Mouse (Mus musculus): ENCODE measurements around the gene Defb23.
A peak's percentile ranks its signal among the peaks of the same experiment; 100 is the strongest.
"Not testable (repeated sequence)": the region's sequence is repeated elsewhere in the genome, so short reads cannot be mapped to it uniquely, and the experiment has no call there.

Gene Defb23

GRCm38 (mm10) chr2:152436983-152437860 lies 27.2 kb downstream of the Defb23 start:
- DNase-seq (ENCODE audit: low spot score), result peak; percentile 82

DNA sequence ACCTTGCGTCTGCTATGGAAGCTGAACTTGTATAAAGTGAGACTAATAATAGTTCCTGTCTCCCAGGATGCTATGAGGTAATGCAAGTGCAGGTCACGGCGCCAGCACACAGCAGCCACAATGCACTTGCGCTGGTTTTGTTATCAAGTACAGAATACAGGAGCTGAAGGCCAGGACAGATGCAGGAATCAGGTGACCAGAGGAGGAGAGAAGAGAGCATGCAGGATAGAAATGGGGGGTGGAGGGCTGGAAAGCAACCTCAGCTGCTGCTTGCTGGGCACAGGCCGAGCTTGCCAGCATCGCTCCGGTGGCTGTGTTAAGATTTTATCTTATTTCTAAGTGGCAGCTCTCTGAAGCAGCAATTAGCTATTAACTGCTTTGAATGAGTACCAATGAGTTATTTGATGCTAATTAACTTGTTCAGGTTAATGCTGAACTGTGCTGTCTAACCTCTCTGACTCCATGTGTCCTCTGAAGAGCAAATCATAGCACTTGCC lies 28.0 kb downstream of the Defb23 start:
- no peak for DNase-seq (ENCODE audit: low spot score)

DNA sequence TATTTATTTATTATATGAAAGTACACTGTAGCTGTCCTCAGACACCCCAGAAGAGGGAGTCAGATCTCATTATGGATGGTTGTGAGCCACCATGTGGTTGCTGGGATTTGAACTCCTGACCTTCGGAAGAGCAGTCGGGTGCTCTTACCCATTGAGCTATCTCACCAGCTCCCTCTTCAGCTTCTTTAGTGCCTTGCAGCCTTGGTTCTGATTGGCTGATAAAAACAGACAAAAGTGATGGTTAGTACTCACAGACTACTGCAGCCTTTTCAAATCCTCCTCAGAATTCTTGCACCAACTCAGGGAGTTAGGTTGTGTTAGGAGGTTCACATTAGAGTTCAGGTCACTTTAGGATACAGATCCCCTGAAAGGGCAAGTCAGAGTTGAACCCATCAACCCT lies 35.9 kb downstream of the Defb23 start:
- not testable (repeated sequence) for DNase-seq (ENCODE audit: low spot score)

GRCm38 (mm10) chr2:152427493-152427892 lies 36.9 kb downstream of the Defb23 start:
- DNase-seq (ENCODE audit: low spot score), result no peak

DNA sequence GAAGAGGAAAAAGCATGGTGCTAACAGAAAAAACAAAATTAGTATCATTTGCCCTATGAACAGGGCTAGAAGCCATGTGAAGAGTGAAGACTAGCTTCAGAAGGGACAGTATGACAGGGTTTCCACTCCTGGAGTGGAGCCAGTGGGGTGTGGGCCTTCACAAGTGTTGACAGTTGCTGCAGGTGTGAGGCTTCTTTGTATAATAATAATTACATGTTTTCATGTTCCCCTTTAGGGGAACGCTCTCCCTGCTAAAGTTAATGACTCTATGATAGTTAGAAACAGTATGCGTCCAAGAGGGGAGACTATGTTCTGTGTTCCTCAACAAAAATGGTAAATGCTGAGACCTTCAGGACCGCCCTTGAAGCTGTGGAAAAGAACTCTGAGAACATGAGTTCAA lies 48.6 kb downstream of the Defb23 start:
- DNase-seq (ENCODE audit: low spot score), result no peak

- no peak for DNase-seq (ENCODE audit: low spot score)
Observed at GRCm38 (mm10) chr2:152415287-152415686, 49.1 kb downstream of the Defb23 start, which contains the start of gene 6820408C15Rik. 6820408C15Rik (plus strand) TSS chr2:152415587.

GRCm38 (mm10) chr2:152414591-152415165 lies 49.7 kb downstream of the Defb23 start, which contains the start of gene Zcchc3:
Zcchc3 (minus strand) TSS chr2:152415027.
- peak; percentile 88 for DNase-seq (ENCODE audit: low spot score)

GRCm38 (mm10) chr2:152413765-152414584 lies 50.4 kb downstream of the Defb23 start:
- DNase-seq (ENCODE audit: low spot score), result no peak

DNA sequence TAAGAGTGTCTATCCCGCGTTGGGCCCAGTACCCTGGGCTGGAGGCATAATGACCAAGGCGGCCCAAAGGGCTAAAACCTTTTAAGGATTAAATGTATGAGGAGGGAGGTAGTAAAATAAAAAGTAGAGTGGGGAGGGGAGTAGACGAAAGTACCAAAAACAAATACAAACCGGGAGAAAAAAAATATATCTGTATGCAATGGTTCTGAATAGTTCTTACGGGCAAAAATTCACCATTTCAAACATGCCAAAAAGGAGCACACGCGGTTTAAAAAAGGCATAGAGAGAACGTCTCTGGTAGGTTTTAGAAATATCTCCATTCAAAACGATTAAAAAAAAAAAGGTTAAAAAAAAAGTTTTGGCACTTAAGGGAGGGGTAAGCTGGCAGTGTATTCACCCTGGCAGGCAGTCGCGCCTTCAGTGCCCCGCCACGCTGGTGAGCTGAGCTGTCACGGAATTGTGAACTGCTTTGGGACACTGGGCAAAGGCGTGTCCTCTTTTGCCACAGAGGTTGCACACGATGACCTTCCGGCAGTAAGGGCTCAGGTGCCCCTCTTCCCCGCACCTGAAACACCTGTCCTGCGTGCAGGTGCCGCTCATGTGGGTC lies 51.2 kb downstream of the Defb23 start:
- DNase-seq (ENCODE audit: low spot score), result no peak

DNA sequence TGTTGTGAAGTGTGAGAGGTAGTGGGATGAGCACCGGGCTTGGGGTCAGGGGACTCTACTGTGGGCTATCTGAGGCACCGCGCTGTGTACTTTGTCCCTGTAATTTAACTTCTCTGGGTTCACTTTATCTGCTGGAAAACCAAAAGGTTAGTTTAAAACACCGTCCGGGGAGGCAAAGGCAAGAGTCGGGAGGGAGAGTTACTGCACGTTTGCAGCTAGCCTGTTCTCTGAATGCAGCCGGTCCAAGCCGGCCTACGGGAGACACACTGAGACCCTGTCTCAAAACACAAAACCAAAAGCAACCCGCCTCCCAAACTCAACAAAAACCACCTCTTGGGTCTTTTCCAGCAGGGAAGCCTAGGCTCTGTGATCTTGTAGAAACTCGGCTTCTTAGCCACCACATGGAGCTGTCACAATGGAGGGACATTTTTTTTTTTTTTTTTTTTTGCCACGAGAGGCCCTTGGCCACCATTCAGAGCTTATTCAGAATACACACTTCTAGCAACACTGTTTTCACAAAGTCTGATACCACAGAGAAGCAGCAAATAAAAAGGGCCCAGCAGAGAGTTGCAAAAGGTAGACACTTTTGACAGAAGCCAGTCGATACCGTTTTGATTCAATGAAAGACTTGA lies 51.8 kb downstream of the Defb23 start:
- no peak for DNase-seq (ENCODE audit: low spot score)

- no peak for DNase-seq (ENCODE audit: low spot score)
Observed at GRCm38 (mm10) chr2:152411471-152411870, 52.9 kb downstream of the Defb23 start.

DNA sequence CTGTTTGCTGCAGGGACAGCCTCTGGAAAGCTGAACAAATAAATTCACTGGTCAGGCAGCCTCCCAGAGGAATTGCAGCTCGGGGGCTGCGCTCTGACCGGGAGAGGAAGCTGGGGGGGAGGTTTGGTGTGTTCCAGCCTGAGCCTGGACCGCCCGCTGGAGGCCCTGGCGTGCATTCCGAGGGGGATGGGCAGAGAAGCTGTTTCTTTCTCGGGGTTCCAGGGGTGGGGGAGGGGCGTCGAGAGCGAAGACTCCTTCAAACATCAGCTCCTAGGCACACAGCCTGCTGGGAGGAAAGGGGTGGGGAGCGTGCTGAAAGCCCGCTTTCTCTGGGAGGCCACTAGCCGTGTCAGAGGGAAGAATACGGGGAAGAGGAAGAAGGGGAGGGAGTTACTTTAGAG lies 53.4 kb downstream of the Defb23 start:
- peak; percentile 72 for DNase-seq (ENCODE audit: low spot score)

DNA sequence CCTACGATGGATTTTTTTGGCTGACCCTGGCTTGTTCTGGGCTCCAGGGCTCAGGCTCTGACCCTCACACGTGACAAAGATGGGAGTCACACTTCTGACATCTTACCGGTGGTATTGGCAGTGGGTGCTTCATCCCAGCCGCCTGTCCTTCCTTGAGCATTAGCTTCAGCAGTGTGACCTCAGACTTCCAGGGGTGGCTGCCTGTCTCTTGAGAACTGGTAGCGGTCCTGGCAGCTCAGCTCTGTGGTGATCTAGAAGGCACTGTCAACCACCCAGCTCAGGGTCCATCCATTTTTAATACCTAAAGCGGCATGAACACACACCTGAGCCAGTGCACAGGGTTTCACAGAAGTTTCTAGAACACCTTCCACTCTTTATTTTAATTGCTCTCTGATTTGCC lies 54.6 kb downstream of the Defb23 start:
- DNase-seq (ENCODE audit: low spot score), result no peak

All from layer of hippocampus, adult 11-12 months (tissue).